Mouse (Mus musculus) kidney, embryonic 15.5 days (tissue): ENCODE results near the gene Hnrnpul1. TPM values are rescaled to one million over a fixed set of nuclear protein-coding genes. Genes with fewer than 3 reads are reported as not detected.

Experiments used
- ATAC-seq: fragments of 200-750 bp; cut with Nextera tagmentation; replicated peaks from 2 replicates; pipeline ENCODE4 v1.8.0; 2017; ENCODE audit warnings: moderate TSS enrichment; ENCODE audit not compliant: low FRiP score
- H3K27ac ChIP-seq: fragments of 300-500 bp; sonication (generic); 2 replicates; pipeline ENCODE4 v1.5.1; 2015; ENCODE audit warnings: mild to moderate bottlenecking, inconsistent platforms
- H3K27me3 ChIP-seq: fragments of 300-500 bp; sonication (generic); 2 replicates; pipeline ENCODE4 v1.6.1; 2015; ENCODE audit warnings: inconsistent platforms
- H3K36me3 ChIP-seq: fragments of 300-500 bp; sonication (generic); 2 replicates; pipeline ENCODE4 v1.6.1; 2015; ENCODE audit warnings: inconsistent platforms
- H3K4me1 ChIP-seq: fragments of 300-500 bp; sonication (generic); 2 replicates; pipeline ENCODE4 v1.6.1; 2015; ENCODE audit warnings: inconsistent platforms
- H3K4me2 ChIP-seq: fragments of 300-500 bp; sonication (generic); 2 replicates; pipeline ENCODE4 v1.6.1; 2015; ENCODE audit warnings: moderate library complexity, mild to moderate bottlenecking, inconsistent platforms
- H3K4me3 ChIP-seq: fragments of 300-500 bp; sonication (generic); replicated peaks from 2 replicates; pipeline ENCODE4 v1.5.1; 2015; ENCODE audit warnings: mild to moderate bottlenecking, inconsistent platforms
- H3K9ac ChIP-seq: fragments of 300-500 bp; sonication (generic); 2 replicates; pipeline ENCODE4 v1.6.1; 2015; ENCODE audit warnings: mild to moderate bottlenecking, inconsistent platforms
- H3K9me3 ChIP-seq: fragments of 300-500 bp; sonication (generic); replicated peaks from 2 replicates; pipeline ENCODE4 v1.6.1; 2016; ENCODE audit warnings: inconsistent platforms
- WGBS: fragments of 180-500 bp; shearing (Covaris S2); methylation state at CpG from one replicate; pipeline ENCODE4 v1.1.7; 2015; ENCODE audit warnings: mixed read lengths; 5-methylcytosine and 5-hydroxymethylcytosine counted together
- polyA plus RNA-seq: library from polyadenylated mRNA; unstranded; fragments of >200 nt; fragmentation: Nextera tagmentation; extraction: Ambion mirVana; gene quantifications from 2 replicates; pipeline ENCODE4 v1.2.1, GENCODE M21; 2015

Hnrnpul1 gene
- polyA plus RNA-seq, 1 experiment from 2014 or later, result 61.3 TPM

GRCm38 (mm10) chr7:25671686-25672085, 82.9 kb downstream of the Hnrnpul1 start:
- Histone ChIP-seq H3K27me3 (peaks cover 43% of the 10 kb centered on the region), H3K27ac (no peak overlapping the region), H3K36me3 (peaks cover 30% of the 10 kb centered on the region), H3K4me2 (no peak overlapping the region), H3K9me3 (no peaks in the 10 kb centered on the region), H3K9ac (no peak overlapping the region), H3K4me1 (peaks cover 9% of the 10 kb centered on the region), H3K4me3 (no peak overlapping the region)
- no peak for ATAC-seq
- WGBS, result 72% methylated on average over 2 of the region's 2 CpGs

Other genes with a start within 250 kb of the Hnrnpul1 start
- gene Ceacam2, start 214.9 kb downstream of the Hnrnpul1 start, polyA plus RNA-seq, result 0.09 TPM in 2 replicates
- 3.1 and 3.5 TPM in 2 replicates for gene Erich4, start 138.9 kb downstream of the Hnrnpul1 start, polyA plus RNA-seq
- gene Dmac2, start 135.3 kb downstream of the Hnrnpul1 start, polyA plus RNA-seq, result 50.0 and 56.1 TPM in 2 replicates
- 10.4 and 13.6 TPM in 2 replicates for gene B3gnt8, start 128.1 kb downstream of the Hnrnpul1 start, polyA plus RNA-seq
- gene Bckdha, start 95.8 kb downstream of the Hnrnpul1 start, polyA plus RNA-seq, result 65.2 and 70.1 TPM in 2 replicates
- 81.2 and 87.5 TPM in 2 replicates for gene Exosc5, start 95.6 kb downstream of the Hnrnpul1 start, polyA plus RNA-seq
- gene Tmem91, start 79.6 kb downstream of the Hnrnpul1 start, polyA plus RNA-seq, result 2.4 and 2.8 TPM in 2 replicates
- 28.4 and 32.3 TPM in 2 replicates for gene B9d2, start 74.0 kb downstream of the Hnrnpul1 start, polyA plus RNA-seq
- gene Tgfb1, start 67.8 kb downstream of the Hnrnpul1 start, polyA plus RNA-seq, result 3.0 and 3.1 TPM in 2 replicates
- 22.2 and 26.2 TPM in 2 replicates for gene Ccdc97, start 35.7 kb downstream of the Hnrnpul1 start, polyA plus RNA-seq
- gene Axl, start 33.9 kb upstream of the Hnrnpul1 start, polyA plus RNA-seq, result 81.9 and 91.5 TPM in 2 replicates
- gene Cyp2s1, start 62.2 kb upstream of the Hnrnpul1 start, polyA plus RNA-seq, result 17.2 and 18.1 TPM in 2 replicates
- gene Cyp2b10, start 142.9 kb upstream of the Hnrnpul1 start, polyA plus RNA-seq, result not detected in 2 replicates